Mouse (Mus musculus) neutrophil, adult 5-6 weeks (primary cell): ENCODE measurements around the gene Amigo1. TPM values are rescaled to one million over a fixed set of nuclear protein-coding genes. Genes with fewer than 3 reads are reported as not detected.
"Not testable (repeated sequence)": the region's sequence is repeated elsewhere in the genome, so short reads cannot be mapped to it uniquely, and the experiment has no call there.

ENCODE experiments used
- ATAC-seq: fragments of 151-379, 151-347 bp; 2 replicates; pipeline ENCODE4 v1.8.0; 2017; ENCODE audit warnings: mild to moderate bottlenecking, moderate TSS enrichment; ENCODE audit not compliant: insufficient number of reproducible peaks, poor library complexity, low FRiP score, severe bottlenecking; ENCODE audit errors: extremely low read depth
- total RNA-seq: library from RNA; stranded (forward); fragments of 200-1000 nt; gene quantifications from 2 replicates; pipeline ENCODE4 v1.2.3, GENCODE M21; 2017

Amigo1 gene
- total RNA-seq, 1 experiment from 2014 or later = 1.3 TPM

DNA sequence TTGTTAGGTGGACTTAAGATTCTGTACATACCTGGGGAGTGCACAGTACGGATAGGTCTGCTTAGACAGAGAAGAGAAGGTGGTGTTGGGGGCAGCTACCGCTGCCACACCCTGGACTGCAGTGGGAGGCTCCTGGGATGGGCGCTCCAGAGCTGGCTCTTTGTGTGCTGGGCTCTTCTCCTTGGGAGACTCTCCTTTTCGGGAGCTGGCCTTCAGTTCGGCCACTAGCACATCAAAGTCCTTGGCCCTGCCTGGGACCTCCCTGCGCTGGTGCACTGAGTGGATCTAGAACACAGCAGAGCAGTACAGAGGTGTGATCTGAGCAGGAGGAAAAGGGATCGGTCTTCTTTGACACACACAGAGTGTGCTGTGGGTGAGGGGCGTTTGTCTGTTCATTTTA lies 19.5 kb downstream of the Amigo1 start:
- ATAC-seq = no peak

DNA sequence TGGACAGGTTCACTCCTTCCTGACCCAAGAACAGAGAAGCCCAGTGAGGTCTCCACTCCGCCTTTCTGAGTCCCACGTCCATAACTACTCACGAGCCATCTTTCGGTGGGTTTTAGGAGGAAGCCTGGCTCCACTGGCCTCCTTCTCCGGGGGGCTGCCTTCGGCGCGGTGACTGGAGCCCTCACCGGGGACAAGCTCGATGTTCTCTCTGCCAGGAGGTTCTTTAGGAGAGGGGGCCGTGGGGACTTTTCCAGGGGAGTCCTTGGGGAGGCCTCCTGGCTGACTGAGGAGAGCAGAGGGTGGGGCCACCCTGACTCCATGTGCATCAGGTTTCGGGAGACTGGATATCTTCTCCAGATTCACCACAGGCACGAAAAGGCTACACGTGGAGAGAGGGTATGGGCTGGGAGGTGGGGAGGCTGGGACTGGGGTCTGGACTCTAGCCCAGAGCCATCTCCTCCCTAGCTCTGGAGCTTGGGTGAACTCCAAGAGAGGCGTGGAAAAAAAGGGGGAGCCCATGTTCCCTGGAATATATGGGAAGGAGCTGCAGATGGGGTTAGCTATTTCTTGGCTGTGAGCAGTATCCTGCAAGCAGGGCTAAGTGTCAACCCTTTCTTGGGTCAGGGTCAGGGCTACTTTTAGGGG lies 20.7 kb downstream of the Amigo1 start:
- no peak for ATAC-seq

DNA sequence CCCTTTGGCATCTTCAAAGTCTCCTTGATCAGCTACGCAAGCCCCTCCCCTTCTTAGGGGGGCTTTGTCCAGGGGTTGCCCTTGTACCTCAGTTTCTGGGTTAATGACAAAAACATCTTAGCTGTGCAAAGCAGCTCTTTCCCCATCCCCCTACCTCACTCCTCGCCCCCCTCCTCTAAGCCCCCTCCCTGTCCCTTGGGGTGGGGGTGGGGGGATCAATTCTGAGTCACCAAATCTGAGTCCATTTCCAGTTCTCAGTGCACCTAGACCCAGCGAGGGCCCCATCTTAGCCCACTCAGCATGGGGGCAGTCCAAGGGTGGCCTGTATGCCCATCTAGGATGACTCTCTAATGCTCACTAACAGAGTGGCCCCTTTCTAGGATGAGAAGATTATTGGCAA lies 22.9 kb downstream of the Amigo1 start:
- ATAC-seq = no peak

DNA sequence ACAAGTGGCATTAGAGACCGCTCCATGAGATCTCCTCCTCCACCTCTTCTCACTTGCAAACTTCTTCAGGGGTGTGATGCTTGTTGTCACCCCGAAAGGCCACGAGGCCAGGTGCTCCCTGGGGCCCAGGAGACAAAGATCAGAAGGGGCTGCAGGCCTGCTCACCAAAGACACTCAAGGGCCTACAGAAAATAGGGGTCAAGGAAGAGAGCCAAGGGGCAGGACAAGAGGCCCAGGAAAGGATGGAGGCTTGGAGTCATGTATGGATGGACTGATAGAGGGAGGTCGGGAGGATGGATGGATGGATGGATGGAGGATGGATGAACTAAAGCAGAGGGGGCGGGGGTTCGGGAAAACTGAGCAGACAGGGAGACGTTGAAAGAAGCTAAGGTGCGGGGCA lies 23.4 kb downstream of the Amigo1 start:
- no peak for ATAC-seq

DNA sequence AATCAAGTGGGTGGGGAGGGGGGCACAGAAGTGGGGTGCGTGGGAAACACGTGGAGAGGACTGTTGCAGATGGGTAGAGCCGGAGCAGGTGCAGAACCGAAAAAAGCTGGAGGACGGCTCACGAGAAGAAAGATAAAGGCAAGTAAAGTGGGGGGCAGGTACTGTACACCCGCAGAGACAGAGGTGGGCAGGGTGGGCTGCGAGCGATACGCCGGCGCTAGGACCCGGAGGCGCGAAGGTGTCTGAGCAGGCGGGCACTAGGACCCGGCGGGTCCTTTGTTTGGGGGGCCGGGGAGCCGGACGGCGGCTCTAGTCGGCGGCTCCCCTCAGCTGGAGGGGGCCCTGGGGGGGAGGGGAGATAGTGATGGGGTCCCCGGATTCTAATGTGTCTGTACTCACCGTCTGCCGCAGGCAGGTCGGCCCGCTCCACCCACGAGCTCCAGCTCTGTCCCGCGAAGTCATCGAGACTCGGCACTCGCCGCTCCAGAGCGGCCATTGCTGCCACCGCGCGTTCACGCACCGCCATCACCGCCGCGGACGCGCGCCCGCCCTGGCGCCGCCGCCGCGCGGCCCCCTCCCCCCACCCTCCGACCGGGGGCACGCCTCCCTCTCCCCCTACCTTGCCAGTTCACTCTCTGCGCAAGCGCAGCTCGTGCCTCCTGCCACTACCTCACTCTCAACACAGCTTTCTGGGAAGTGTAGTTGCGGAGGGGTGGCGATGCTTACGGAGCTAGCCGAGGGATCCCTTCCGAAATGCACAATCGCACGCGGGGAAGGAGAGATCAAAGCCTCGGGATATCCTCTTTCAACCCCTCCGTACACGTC lies 24.0 kb downstream of the Amigo1 start:
- ATAC-seq = peak; percentile 92

DNA sequence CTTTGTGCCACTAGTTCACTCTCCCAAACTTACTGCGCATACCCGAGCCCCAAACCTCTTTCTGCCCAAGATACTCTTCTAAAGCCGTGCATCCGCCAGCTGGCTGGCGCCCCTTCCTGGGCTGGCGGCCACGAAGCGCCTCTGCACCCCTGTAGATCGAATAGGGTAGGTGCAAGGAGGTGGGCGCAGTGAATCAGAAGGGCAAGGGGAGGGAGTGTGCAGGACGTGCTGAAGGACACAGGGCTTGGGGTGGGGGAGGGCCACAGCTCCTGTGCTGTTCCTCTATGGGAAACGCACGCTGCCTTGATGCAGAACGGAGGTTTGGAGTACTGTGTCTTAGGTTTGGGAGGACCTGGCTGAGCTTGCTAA lies 24.6 kb downstream of the Amigo1 start, which contains the start of gene Atxn7l2:
Atxn7l2 (minus strand) TSS at position 164 of the 369 bp plus-strand sequence.
- ATAC-seq = peak; percentile 67

DNA sequence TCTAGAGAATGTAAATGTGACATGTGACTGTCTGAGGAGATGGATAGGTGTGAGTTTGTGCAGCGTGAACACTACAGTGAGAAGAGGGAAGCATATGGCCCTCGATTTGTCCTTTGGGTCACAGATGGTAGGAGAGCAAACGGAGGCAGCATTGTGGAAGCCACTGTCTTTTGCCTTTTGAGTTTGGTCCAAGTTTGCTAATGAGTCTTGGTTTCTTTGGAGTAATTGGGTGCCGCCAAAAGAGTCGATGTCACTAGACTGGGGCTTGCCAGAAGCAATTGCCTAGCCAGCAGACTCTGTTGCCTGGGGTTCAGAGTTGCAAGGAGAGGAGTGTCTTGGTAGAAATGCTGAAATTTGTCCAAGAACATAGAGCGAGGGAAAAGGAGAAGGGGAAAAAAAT lies 25.7 kb downstream of the Amigo1 start:
- ATAC-seq = no peak

DNA sequence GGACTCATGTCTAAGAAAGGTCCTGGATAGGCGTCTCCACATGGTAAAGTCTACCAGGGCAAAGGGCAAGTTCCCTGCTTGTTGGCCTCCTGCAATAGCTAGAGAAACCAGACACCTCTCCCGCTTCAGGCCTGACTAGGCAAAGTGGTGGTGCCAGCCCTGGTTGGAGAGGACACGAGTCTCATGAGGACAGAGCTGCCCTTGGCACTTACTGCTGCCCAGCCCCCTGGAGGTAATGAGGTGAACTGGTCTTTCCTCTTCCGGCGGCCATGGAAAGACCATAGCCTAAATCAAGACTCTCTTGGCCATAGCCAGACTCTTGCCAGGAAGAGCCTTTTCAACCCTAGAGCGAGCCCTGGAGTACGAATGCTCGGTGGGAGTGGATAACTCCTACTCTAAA lies 26.3 kb downstream of the Amigo1 start:
- ATAC-seq = no peak

DNA sequence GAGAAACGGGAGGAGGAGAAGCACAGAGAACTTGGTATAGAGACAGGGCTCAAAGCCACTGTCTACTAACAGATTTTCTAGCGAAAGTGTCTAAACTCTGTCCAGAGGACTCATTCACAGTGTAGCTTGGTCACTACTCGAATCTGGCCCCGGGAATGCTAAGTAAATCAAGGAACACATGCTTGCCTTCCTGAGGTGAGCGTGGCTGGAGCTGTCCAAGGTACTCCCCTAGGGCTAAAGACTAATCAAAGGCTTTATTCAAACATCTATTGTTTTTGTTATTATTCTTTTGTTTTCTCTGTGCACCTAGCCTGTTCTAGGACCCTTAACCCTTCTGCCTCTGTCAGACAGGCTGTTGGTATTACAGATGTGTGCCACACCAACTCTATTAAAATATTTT lies 28.6 kb downstream of the Amigo1 start:
- no peak for ATAC-seq

DNA sequence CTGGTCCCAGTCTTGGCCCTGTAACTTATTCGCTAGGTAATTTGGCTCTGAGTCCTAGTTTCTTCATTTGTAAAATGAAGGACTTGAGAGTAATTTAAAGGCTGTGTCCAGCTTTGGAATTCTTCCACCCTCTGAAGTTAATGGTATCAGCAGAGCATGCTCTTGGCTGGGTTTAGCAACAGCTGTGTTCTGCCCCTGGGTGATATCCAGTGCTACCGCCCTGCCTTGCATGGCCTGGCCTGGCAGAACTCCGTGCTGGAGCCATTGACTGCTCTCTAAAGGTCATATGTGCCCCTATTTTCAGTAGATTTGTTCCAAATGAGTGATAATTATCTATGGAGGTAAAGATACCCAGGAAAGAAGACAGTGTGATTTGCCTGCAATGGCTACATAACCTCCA lies 34.5 kb downstream of the Amigo1 start:
- no peak for ATAC-seq

DNA sequence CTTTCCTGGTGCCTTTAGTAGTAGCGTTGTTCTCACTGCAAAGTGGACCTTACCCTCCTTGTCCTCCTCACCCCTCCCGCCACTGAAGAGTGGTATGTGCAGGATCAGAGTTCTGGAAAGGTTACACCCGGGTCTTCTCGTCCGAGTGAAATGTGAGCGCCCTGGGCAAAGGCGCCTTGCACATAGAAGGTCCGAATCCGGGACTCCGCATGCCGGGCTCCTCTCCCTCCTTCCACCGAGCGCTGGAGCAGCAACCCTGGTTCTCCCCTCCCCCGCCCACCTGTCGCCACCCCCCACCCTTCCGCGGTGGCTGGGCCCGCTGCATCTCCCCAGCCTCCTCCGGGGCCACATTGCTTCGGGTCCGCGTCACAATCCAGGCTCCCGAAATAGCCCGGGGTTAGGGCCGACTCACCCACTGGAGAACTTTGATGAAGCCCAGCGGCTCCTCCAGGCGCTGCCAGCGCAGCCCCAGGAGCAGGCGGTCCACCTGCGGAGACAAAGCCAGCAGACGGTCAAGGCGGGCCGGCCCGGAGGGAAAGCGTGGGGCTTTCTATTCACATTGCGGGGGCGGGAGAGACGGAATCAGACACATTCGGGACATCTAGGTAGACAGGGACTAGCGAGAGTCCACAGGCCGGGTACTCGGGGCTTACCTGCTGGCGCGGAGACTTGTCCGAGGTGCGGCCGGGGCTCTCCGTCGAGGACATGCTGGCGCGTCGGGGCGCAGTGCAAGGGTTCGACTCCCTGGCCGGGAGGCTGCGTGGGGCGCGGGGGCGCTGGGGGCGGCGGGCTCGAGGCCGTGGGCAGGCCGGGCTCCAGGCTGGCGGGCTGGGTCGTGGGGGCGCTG lies 39.8 kb downstream of the Amigo1 start:
- no peak for ATAC-seq

DNA sequence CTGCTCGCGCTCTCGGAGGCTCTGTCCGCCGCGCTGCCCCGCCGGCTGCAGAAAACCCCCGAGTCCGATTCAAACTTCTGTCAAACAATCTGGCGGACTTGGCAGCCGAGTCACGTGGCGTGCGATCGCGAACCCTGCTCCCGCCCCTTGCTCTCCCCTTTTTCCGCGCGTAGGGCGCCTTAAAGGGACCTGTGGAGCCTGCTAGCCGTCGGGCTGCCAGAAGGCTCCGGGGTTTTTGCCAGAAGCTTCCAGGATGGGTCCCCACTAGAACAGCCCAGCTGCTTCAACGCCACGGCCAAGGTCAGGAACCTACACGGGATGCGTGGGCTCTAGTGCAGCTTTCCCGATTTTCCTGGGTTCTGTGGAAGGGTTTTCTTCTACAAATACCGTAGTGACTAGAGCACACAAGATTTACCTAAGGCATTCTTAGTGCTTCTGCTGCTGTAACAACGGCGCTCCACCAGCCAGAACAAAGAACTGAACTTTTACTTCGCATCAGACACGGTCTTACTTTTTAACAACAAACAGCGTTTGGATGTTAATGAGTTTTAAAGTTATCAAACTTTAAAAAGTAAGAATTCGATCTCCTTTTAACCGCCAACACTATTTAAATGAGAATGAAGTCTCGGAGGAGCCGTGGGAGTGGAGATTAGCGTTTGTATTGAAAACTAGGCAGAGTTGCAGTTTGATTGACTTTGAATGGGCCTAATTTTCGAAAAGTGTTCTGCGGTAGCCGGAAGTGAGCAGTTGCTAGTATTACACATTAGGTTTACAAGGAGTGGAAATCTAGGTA lies 40.6 kb downstream of the Amigo1 start, which contains the start of gene Sypl2:
Sypl2 (minus strand) TSS at position 91 of the 793 bp plus-strand sequence.
- no peak for ATAC-seq

DNA sequence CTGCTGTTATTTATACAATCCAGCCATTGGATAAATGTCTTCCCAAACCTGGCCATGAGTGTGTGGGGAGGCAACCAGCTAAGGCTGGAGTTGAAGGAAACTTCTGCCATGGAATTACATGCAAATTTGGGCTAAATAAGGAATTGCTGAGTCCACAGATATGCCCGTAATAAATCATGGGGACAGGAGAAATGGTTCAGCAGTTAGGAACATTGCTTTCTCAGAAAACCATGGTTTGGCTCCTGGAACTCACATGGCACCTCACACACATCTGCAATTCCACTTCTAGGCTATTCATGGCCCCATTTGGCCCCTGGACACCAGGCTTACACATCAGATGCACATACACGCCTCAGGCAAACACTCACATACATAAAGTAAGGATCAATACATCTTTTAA lies 41.4 kb downstream of the Amigo1 start:
- no peak for ATAC-seq

DNA sequence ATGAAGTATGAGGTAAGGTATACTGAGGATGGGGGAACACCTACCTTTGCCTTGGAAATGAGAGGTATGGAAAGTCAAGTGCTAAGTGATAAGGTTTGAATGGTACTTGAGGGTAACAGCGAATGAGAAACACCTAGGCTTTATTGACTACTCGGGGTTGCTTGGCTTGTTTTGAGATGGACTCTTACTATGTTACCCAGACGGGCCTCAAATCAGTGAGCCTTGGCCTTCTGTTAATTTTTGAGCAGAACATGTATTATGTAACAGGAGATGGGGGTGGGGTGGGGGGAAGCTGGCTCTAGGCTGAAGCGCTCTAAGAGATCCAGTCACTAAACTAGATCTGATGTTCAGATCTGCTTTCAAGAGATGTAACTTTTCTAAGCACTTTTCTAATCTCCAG lies 45.5 kb downstream of the Amigo1 start:
- ATAC-seq = no peak

DNA sequence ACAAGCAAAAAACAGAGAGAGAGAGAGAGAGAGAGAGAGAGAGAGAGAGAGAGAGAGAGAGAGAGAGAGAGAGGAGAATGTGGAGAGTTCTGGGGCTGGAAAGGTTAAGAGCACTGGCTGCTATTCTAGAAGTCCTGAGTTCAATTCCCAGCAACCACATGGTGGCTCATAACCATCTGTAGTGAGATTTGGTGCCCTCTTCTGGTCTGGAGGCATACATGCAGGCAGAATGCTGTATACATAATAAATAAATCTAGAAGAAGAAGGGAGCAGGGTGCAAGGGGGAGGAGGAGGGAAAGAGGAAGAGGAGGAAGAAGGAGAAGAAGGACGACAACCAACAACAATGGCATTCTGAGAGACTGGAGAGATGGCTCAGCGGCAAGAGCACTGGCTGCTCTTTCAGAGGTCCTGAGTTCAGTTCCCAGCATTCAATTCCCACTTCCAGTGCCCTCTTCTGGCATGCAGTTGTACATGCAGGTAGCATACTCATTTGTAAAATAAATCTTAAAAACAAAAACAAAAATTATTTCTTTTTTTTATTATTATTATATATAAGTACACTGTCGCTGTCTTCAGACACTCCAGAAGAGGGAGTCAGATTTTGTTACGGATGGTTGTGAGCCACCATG lies 51.5 kb downstream of the Amigo1 start:
- not testable (repeated sequence) for ATAC-seq

DNA sequence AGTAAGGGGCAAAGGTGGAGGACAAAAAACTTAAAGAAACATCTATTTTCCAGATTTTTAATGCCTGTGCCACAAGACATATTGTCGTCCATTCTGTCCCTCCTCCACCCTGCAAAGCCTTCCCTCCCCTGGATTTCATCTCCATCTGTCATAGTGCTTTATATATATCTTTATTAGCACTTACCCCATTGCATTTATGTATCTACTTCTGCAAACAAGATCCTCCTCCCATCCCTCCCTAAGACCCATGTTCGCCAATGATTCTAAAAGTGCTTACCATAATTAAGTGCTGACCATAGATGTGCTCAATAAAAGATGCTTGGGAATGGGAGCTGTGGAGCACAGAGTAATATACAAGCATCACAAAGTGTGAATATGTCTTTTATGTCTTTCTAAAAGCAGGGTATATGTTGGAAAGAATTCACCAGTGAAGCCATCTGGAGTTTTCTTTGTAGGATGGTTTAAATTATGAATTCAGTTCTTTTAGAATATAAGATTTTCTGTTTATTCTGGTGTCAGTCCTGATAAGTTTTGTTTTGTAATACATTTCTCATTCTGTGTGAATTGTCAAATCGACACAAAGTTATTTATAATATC lies 55.2 kb downstream of the Amigo1 start:
- no peak for ATAC-seq
